11 mouse cellular contexts compared by ENCODE assay signal in genomic region chr14:10526800-10527199, GRCm38 (mm10).
DNase-seq lines count a peak whose midpoint lies in the region; ATAC-seq and TF ChIP-seq lines count a peak whose summit lies in the region.
"Had no signal": no experiment of that assay in that cellular context is flagged by ENCODE, and none has a peak within 500 bp of the region (broad histone marks: within the 10 kb centered on the region; RNA-seq: fewer than 3 reads in every experiment).

No protein-coding gene starts in this region.

- no peak for TF ChIP-seq POLR2A in cerebellum, adult 2 months (IDR thresholded peaks at IDR 0.05; ENCODE audit: borderline replicate concordance, insufficient read depth, low read length)

- H3K27ac ChIP-seq in cerebellum, adult 2 months (ENCODE audit: insufficient read depth, low read length), result no peak overlapping the region
- H3K27ac ChIP-seq: hindbrain, embryonic 15.5 days; limb, embryonic 12.5 days had no signal

- no peaks in the 10 kb centered on the region for H3K27me3 ChIP-seq in cerebellum, adult 2 months (ENCODE audit: control insufficient read depth, insufficient read depth, low read length)
- H3K27me3 ChIP-seq: hindbrain, embryonic 15.5 days; limb, embryonic 12.5 days had no signal

- no peaks in the 10 kb centered on the region for H3K4me1 ChIP-seq in cerebellum, adult 2 months (ENCODE audit: control insufficient read depth, insufficient read depth, low read length)
- H3K4me1 ChIP-seq: hindbrain, embryonic 15.5 days; limb, embryonic 12.5 days had no signal

- H3K4me3 ChIP-seq in cerebellum, adult 2 months (replicated peaks; ENCODE audit: insufficient read depth, low read depth, low read length), result no peak overlapping the region
- H3K4me3 ChIP-seq: hindbrain, embryonic 15.5 days; limb, embryonic 12.5 days had no signal

- no peak for TF ChIP-seq CTCF in cerebellum, adult 2 months (IDR thresholded peaks at IDR 0.05; ENCODE audit: borderline replicate concordance, insufficient read depth, low read depth, low read length)

- intact Hi-C loops in gastrocnemius, postnatal 14 days (cut with DNase I; ENCODE audit: low total_unique reads), result no loop called here

- 25% methylated on average over 2 of the region's 2 CpGs for WGBS in cerebellum, adult 2 months

- ATAC-seq in megakaryocyte progenitor cell, adult 5-6 weeks (replicated peaks; ENCODE audit: poor library complexity), result peak; percentile 42; the same call in 1 of the 2 replicates

- peak; percentile 4 for DNase-seq in gastrocnemius, postnatal 14 days
- DNase-seq in gastrocnemius, adult 18-20 months (ENCODE audit: low spot score), result no peak
- DNase-seq in retina, postnatal 1 day, result peak; percentile 14
- DNase-seq in retina, embryonic 14.5 days (ENCODE audit: low spot score), result no peak
- no peak for DNase-seq in adrenal gland, adult (ENCODE audit: inconsistent age in 2 of 2, low spot score in 1 of 2)
- no peak for DNase-seq in cerebellum, adult 2 months
- no peak for DNase-seq in right cerebral cortex, adult 18-20 months
- DNase-seq: adrenal gland, postnatal 25 days had no signal

Comparison
In these comparisons a context has a peak if more than half of its experiments do, and no peak if none do; other contexts are left out.
1. DNase-seq: peak in gastrocnemius, postnatal 14 days (single experiment) and retina, postnatal 1 day (single experiment); none in gastrocnemius, adult 18-20 months (single experiment), retina, embryonic 14.5 days (single experiment), adrenal gland, adult (0 of 2), cerebellum, adult 2 months (0 of 2) and right cerebral cortex, adult 18-20 months (single experiment).